Mouse (Mus musculus) testis, adult 2 months (tissue): ENCODE results near the gene Heatr5a. TPM values are rescaled to one million over a fixed set of nuclear protein-coding genes. Genes with fewer than 3 reads are reported as not detected.

ENCODE experiments used
- H3K27ac ChIP-seq: fragments of 200-500 bp; 2 replicates; pipeline ENCODE4 v1.5.1; 2012; ENCODE audit warnings: low read depth, low read length; ENCODE audit not compliant: control insufficient read depth, insufficient read depth
- H3K27me3 ChIP-seq: fragments of 200-500 bp; 2 replicates; pipeline ENCODE4 v1.6.1; 2012; ENCODE audit warnings: mild to moderate bottlenecking, low read length, moderate library complexity; ENCODE audit not compliant: control insufficient read depth, insufficient read depth
- H3K36me3 ChIP-seq: fragments of 200-500 bp; 2 replicates; pipeline ENCODE4 v1.6.1; 2012; ENCODE audit warnings: mild to moderate bottlenecking, low read length; ENCODE audit not compliant: control insufficient read depth, insufficient read depth
- H3K4me1 ChIP-seq: fragments of 200-500 bp; 2 replicates; pipeline ENCODE4 v1.6.1; 2012; ENCODE audit warnings: low read length; ENCODE audit not compliant: control insufficient read depth, insufficient read depth
- H3K4me3 ChIP-seq: fragments of 200-500 bp; 2 replicates; pipeline ENCODE4 v1.5.1; 2012; ENCODE audit warnings: low read depth, mild to moderate bottlenecking, low read length, moderate library complexity, mixed read lengths; ENCODE audit not compliant: control insufficient read depth
- CTCF ChIP-seq: fragments of 200-500 bp; IDR thresholded peaks from 2 replicates; pipeline ENCODE4 v1.5.1; 2012; ENCODE audit warnings: low read depth, mild to moderate bottlenecking, inconsistent platforms, low read length, moderate library complexity; ENCODE audit not compliant: control insufficient read depth, insufficient read depth, insufficient replicate concordance
- POLR2A ChIP-seq: fragments of 200-500 bp; IDR thresholded peaks from 2 replicates; pipeline ENCODE4 v1.6.1; 2012; ENCODE audit warnings: low read depth, mild to moderate bottlenecking, inconsistent platforms, low read length, moderate library complexity; ENCODE audit not compliant: control insufficient read depth
- polyA plus RNA-seq: library from polyadenylated mRNA; depleted of rRNA; stranded (reverse); fragments of >200 nt; gene quantifications from 2 replicates; pipeline ENCODE4 v1.2.3, GENCODE M21; 2012

The Heatr5a gene
- polyA plus RNA-seq, 1 experiment = 19.6 TPM

DNA sequence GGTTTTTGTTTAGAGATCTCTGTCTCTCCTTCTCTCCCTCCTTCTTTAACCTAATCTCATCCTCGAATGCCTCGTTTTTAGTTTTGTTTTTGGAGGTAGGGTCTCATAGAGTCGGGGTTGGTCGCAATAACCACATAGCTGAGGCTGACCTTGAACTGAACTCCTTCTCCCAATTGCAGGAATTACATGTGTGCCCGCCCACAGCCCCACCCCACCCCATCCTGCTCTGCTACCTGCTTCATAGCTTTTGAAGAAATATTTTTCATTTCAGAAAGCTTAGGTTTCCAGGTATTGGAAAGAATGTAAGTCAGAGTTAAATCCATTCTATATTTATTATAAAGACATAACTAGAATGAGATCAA is 35.5 kb upstream of the Heatr5a start:
- no peaks in the 10 kb centered on the region for H3K36me3 ChIP-seq
- no peak for TF ChIP-seq POLR2A
- no peak for TF ChIP-seq CTCF
- H3K4me1 ChIP-seq = no peaks in the 10 kb centered on the region; the same call in 1 of the 2 replicates
- H3K27ac ChIP-seq = peak overlapping the region; percentile 7; the same call in 1 of the 2 replicates
- H3K4me3 ChIP-seq = peak overlapping the region; percentile 88
- no peaks in the 10 kb centered on the region for H3K27me3 ChIP-seq

DNA sequence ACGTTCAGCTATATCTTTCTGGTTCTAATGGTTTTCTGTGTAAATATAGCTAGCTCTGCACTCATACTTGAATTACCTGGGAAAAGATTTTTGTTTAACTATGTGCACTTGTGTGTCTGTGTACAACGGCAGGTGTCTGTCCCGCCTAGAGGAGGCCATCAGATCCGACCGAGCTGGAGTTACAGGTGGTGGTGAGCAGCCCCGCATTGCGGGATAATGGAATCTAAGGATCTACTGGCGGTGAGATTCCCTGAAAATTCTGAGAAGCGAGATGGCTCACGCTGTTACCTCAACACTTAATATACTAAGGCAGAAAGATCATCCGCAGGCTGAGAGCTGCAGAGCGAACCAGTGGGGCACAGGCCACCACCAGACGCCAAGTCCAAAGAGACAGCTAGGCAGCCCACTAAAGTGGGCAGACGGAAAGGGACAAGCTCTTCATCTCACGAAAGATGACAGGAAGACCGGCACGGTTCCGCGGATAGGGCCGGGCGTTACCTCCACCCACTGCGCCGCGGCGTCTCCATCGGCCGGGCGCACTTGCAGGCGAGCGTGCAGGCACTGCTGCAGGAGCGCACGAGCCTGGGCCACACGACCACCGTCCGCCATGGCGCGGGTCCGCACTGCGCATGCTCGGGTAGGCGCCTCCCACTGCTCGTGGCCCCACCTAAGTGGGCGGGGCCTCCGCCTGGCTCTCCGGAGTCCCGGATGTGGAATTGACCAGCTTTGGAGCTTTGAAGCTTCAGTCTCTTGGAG is 34.9 kb upstream of the Heatr5a start, which contains the start of gene Dtd2:
Dtd2 (minus strand) TSS at position 625 of the 756 bp plus-strand sequence.
- Histone ChIP-seq H3K4me1 (no peaks in the 10 kb centered on the region; the same call in 1 of the 2 replicates), H3K27me3 (no peaks in the 10 kb centered on the region), H3K4me3 (peak within 1 kb of the TSS; percentile 88), H3K36me3 (no peaks in the 10 kb centered on the region), H3K27ac (peak within 1 kb of the TSS; percentile 34)
- TF ChIP-seq CTCF = no peak
- peak; percentile 99 for TF ChIP-seq POLR2A

DNA sequence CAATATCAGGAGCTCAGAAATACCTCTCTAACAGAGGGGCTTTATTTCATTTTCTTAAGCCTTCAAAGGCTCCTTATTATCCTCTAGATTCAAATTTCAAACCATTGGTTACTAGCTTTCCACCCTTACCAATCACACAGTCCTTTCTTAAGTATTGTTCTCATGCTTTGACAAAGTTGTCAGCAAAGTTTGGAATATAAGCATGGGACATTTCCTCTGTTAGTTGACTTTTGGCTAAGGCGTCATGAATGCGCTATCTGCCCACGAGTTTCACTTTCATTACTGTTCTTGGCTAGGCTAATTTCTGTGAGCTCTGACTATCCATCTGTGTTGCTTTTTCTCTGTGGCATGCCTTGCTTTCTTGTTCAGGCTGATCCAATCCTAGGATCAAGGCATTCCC is 31.6 kb upstream of the Heatr5a start:
- Histone ChIP-seq H3K4me3 (no peak overlapping the region), H3K27ac (no peak overlapping the region), H3K27me3 (no peaks in the 10 kb centered on the region), H3K4me1 (no peaks in the 10 kb centered on the region; the same call in 1 of the 2 replicates), H3K36me3 (no peaks in the 10 kb centered on the region; the same call in 1 of the 2 replicates)
- no peak for TF ChIP-seq POLR2A
- TF ChIP-seq CTCF = no peak

DNA sequence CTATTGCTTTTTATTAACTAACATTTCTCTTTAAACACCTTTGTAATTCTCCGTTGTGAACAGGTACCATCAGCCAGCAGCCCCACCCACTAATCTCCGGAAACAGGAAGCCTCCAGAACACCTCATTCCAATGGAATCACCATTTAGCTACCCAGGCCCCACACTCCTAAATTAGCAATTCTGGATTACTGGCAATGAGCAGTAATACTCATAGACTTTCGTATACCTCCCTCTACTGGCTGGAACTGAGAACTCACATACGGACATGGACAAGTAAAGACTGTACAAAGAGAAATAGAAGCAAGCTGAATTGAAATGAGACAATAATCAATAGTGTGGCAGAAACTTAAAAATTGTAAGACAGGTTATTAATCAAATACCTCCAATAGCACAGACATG is 30.4 kb upstream of the Heatr5a start:
- no peak for TF ChIP-seq POLR2A
- TF ChIP-seq CTCF = no peak

DNA sequence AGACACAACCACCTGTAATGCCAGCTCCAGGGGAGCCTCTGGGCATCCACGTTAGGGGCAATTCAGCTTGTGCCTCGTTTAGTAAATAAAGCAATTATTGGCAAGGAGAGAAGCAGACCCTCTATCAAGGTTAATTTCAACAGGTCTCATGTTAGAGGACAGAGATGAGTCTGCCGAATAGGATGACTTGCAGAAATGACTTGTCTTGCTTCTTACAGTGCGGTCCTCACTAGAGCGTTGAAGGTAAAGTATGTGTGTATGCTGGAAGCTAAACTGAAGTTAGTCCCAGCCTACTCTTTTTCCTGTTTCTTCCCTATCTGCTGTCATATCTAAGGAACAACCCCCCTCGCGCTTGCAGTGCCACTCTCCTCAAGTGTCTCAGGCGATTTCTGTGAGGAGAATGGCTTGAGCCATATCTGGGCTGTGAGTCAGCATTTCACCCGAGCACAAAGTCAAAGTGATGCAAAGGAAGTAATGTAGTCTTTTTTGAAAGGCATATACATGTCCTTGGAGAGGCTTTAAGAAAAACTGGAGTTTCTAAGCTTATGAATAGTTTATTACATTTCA is 27.3 kb upstream of the Heatr5a start:
- H3K4me1 ChIP-seq = no peaks in the 10 kb centered on the region
- H3K27ac ChIP-seq = no peak overlapping the region
- H3K36me3 ChIP-seq = no peaks in the 10 kb centered on the region; the same call in 1 of the 2 replicates
- no peaks in the 10 kb centered on the region for H3K27me3 ChIP-seq
- TF ChIP-seq POLR2A (no peak), CTCF (no peak)
- no peak overlapping the region for H3K4me3 ChIP-seq

More for the DNA sequence above, 30.4 kb upstream of the Heatr5a start:
- Histone ChIP-seq H3K27me3 (no peaks in the 10 kb centered on the region), H3K27ac (no peak overlapping the region), H3K36me3 (no peaks in the 10 kb centered on the region; the same call in 1 of the 2 replicates), H3K4me1 (no peaks in the 10 kb centered on the region; the same call in 1 of the 2 replicates), H3K4me3 (no peak overlapping the region)

DNA sequence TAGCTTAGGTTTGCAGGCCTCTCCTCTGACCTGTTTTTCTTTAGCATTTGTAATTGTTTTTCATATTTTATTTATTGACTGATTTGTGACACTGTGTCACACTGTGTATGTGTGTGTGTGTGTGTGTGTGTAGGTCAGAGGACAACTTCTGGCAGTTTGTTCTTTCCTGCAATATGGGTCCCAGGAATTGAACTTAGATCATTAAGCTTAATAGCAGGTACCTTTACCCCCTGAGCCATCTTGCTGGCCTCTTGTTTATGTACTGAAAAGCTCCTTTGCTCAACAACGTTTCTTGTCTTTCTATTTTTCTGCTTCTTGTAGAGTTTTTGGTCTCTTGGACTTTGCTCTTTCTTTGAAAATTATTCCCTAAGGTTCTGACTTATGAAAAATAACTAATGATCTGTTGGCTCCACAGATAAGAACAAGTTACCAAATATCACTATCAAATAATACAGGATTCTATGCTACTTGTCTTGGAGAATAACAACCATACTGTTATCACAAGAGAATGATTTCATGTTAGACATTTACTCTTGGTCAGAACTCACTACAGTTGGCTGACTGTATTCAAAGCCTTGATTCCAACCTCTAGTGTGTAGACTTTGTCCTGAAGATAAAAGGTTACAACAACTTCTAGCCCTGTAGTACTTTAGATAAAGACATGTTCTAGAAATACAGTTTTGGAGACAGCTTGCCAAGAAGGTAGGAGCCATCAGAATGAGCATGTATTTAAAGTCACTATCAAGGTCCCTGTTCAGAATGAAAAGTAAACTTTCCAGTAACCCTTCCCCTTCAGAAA is 24.8 kb upstream of the Heatr5a start:
- H3K36me3 ChIP-seq = no peaks in the 10 kb centered on the region; the same call in 1 of the 2 replicates
- no peak for TF ChIP-seq POLR2A
- no peak overlapping the region for H3K4me3 ChIP-seq
- no peaks in the 10 kb centered on the region for H3K4me1 ChIP-seq
- no peak overlapping the region for H3K27ac ChIP-seq
- H3K27me3 ChIP-seq = no peaks in the 10 kb centered on the region

DNA sequence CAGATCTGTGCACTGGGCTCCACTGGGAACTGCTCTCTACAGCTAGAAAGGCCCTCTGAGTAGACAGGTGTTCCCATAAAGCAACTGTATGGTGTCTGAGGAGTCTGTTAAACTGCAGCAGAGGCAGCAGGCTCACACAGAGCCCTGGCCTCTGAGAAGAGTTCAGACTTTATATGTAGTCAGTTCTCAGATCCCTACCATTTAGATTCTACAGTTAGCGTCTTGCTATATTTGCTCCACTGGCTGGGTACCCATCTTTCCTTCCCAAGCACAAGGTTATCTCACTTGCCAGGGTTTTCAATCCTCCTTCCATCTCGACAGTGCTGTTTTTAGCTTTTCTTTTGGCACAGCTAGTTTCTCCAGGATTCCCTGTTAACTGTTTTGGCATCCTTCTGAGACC is 19.5 kb upstream of the Heatr5a start:
- Histone ChIP-seq H3K36me3 (no peaks in the 10 kb centered on the region), H3K4me1 (no peaks in the 10 kb centered on the region), H3K4me3 (no peak overlapping the region), H3K27me3 (no peaks in the 10 kb centered on the region), H3K27ac (no peak overlapping the region)
- TF ChIP-seq POLR2A (no peak), CTCF (no peak)
